Mouse (Mus musculus): ENCODE results near the gene Igflr1. TPM values are rescaled to one million over a fixed set of nuclear protein-coding genes. Genes with fewer than 3 reads are reported as not detected.

The Igflr1 gene
- total RNA-seq, 2 experiments from 2014 or later: 0.82 to 1.4 TPM

DNA sequence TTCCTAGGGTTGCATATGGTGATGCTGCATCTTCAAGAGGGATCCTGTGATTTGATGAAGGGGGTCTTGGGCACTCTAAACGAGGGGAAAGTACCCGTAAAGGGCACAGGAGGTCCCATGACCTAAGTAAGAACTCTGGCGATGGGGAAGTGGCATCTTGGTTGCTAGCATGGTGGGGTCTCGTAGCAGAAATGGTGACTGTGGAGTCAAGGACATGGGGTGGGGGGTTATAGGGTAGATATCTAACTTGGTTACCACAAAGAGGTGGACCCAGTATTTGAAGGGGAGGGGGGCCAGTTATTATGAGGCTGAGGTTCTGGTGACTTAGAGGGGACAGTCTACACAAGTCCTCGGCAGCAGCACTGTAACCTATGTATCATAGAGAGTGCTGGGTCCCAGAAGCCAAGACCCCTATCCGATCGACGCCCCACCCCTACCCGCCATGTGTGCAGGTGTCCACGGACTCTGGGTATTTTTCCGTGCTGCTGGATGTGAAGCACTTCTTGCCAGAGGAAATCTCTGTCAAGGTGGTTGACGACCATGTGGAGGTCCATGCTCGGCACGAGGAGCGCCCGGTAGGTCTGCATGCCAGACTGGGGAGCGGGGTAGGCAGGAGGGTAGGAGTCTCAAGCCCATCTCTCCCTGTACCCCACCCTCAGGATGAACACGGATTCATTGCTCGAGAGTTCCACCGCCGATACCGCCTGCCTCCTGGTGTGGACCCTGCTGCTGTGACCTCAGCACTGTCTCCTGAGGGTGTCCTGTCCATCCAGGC, 11.2 kb upstream of the Igflr1 start:
- no peak for DNase-seq (ENCODE audit: low spot score)

DNA sequence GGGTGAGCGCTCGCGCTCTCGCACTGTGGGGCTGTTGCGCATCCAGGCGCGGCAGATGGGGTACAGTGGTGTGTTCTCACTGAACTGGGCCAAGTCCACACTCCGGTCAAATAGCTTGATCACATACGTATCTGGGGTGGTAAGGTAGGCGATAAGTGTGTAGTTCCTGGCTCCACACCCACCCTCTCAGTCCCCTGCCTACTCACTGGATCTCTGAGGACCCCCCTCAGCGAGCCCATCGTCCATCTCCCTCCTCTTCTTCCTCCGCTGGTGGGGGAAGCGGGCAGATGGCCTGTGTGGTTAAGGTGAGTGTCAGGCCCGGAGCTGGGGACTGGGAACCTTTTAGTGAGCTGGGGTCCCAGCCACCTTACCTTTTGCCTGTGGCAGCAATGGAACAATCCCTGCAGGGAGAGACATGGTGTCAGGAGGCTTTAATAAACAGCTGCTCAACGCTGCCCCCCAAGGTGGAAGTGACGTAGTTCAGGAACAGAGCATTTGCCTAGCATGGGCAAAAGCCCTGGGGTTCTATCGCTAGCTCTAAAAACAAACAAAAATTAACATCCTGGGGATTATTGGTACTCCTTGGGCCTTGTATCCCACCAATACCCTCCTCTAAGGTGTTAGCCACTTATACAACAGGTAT, 8.2 kb upstream of the Igflr1 start:
- DNase-seq (ENCODE audit: low spot score): no peak

DNA sequence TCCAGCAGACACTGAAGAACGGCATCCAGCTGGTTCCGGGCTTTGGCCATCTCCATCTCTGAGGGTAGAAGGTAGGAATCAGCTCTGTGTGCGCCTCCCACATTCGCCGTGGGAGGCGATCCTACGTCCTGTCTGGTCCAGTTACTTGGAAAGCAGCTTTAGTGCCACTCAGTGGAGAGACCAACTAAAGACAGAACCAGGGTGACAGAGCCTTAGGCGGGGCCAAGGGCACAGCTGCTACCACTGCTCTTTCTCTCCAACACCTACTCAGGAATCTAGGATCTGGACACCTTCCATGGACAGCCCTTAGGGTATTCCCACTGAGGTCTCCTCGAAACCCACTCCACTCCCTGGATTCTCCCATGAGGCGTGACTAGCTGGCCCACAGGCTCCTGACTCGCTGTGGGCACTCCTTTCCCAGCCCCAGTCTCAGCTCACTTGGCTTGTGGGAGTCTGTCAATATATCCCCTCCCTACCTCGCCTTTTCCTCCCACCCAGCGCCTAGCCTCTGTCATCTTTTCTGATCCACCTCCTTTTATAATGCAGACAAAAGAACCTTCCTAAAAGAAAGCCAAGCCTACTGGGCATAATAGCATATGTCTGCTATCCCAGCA, 7.2 kb upstream of the Igflr1 start:
- no peak for DNase-seq (ENCODE audit: low spot score)

DNA sequence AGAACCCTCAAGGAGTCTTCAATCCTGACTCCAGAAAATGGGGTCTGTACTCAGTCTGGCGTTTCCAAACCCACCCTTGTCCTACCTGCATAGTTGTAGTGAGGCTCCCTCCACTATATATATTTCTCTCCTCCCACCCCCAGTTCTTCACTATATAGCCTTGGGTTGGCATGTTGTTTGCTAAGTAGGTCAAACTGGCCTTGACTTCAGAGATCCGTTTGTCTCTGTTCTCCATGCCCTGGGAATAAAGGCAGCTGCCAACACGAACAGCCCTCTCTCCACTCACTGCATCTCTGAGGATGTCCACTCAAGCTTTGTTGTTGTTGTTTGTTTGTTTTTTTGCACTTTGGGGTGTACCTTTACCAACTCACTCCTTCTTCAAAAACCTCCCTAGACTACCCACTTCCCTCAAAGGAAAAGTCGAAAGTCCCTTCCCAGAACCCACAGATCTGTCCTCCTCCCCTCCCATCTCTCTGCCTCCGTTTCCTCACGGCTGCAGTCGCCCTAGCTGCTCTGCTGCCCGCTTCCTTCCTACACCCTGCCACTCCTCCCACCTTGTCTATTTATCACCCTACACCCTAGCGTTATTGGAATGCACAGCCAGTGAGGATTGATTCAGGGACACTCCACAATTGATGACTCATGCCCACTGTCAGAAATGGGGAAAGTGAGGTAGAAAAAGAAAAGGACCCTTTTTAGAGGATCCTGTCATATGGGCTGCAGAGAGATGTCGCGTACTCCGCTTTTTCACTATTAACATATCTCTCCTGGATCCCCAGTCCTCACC, 6.4 kb upstream of the Igflr1 start:
- no peak for DNase-seq (ENCODE audit: low spot score)

DNA sequence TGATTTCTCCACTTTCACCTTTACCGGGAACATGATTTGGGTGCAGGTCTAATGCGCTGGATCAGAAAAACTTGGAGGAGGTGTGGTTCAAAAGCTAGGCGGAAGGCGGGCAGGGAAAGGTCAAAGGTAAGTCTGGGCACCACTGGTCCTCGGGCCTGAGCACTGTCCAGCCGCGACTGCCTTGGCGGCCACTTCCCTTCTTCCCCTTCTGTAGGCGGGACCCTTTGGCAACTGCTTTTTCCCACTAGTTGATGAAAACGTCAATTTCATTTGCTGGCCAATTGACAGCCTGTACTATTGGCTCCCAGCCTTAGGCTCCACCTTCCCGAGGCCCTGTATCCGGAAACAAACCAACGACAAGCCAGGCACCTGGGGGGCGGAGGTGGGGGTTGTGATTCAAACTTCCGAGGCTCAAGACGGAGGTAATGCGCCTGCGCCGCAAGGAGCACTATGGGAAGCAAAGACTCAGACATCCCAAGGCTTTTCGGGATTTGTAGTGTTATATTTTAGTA, 5.7 kb upstream of the Igflr1 start, which contains the start of gene Lin37:
Gene Lin37, minus strand, starts transcription at position 396 of the 512 bp plus-strand sequence.
- DNase-seq (ENCODE audit: low spot score): peak; percentile 98

DNA sequence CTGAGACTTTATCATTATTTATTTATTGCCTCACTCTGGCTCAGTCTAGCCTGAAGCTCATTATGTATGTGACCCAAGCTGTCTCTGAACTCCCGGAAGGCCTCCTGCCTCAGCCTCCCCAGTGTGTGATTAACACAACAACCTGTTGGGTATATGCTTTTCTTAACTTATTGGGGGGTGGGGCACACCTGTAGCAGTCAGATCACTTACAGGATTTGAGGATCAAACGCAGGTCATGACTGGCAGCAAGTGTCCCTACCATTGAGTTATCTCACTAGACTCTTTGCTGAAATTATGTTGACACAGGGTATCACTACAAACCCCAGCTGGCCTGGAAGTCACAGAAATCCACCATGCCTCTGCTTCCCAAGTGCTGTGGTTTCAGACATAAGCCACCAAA, 4.9 kb upstream of the Igflr1 start:
- DNase-seq (ENCODE audit: low spot score): no peak

DNA sequence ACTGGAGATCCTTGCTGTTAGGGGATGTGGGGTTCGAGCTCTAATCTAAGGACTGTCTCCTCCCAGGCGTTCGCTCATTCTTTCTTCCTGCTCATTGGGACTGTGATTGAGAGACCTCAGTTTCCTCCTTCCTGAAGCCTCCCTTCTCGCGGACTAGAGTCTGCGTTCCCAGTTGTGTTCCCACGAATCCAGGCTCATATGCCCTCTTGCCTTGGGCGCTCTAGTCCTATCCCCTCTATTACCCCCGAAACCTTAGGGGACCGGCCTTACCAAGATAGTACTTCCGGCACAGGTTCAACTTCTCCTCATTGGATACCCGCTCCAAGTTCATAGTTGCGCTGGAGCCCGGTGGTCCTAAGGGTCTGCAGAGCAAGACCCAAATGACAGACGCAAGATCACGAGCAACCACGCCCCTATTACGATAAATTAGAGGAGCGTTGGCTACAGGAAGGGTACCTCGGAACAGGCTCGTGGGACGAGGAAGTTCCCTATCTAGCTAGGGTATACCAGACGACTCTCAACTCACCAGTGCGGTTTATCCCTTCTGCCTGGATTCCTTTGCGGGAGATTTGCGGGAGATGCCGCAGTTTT, 2.6 kb upstream of the Igflr1 start:
- no peak for DNase-seq (ENCODE audit: low spot score)

DNA sequence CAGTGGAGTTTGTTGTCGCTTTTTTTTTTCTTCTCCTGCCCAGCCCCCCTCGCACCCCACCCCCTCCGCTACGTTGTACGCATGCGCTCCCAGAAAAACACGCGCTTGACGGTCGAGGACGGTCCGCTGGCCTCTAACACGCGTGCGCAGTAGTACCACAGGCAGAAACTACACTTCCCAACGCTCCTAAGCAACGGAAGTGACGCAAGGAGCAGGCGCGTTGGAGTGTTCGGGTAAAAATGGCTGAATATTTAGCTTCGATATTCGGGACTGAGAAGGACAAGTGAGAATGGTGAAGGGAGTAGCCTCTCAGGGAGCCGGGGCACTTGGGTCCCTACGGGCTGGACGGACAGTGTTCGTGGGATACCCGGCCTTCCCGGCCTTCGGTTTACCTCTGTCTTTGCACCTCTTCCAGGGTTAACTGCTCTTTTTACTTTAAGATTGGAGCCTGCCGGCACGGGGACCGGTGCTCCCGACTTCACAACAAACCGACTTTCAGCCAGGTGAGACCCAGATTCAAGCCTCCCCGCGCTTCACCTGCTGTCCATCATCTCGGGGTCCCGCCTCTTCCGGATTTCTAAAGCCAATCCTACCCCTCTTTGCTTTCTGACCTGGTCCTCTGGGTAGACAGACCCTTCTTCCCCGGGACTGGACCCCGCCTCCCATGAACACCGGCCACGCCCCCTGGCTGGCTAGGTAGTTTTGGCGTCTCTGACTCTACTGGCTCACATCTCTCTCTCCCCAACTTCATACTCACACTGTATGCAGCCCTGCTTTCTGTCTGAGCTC, 1.9 kb upstream of the Igflr1 start, which contains the start of the genes U2af1l4, Gm49396 and Psenen:
Gene U2af1l4, plus strand, starts transcription at position 185 of the 789 bp plus-strand sequence.
Gene Gm49396, plus strand, starts transcription at position 228 of the 789 bp plus-strand sequence.
Gene Psenen, minus strand, starts transcription at position 511 of the 789 bp plus-strand sequence.
- peak; percentile 97 for DNase-seq (ENCODE audit: low spot score)

DNA sequence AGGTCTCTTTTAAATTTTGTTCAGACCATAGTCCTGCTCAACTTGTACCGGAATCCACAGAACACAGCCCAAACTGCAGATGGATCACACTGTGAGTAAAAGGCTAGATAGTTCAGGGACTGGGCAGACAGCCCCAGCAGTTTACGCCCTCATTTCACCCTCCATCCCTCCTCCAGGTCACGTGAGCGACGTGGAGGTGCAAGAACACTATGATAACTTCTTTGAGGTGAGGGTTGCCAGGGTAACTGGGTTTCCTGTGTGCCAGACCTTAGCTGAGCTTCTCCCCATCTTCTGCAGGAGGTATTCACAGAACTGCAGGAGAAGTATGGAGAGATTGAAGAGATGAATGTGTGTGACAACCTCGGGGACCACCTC, 1.3 kb upstream of the Igflr1 start:
- DNase-seq (ENCODE audit: low spot score): no peak

DNA sequence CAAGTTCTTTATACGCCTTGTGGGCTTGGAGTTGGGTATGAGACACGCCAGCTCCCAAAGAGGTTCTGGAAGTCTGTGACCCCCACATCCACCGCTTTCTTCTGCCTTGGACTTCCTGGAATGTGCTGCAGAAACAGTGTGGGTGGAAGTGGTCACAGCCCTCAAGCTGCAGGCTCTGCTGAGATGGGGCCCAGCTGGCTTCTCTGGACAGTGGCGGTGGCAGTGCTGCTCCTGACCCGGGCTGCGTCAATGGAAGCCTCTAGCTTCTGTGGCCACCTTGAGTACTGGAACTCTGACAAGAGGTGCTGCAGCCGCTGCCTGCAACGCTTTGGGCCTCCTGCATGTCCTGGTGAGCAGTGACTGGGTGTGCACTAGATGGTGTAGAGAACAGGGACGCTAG, 806 bp downstream of the Igflr1 start:
- DNase-seq (ENCODE audit: low spot score): no peak

DNA sequence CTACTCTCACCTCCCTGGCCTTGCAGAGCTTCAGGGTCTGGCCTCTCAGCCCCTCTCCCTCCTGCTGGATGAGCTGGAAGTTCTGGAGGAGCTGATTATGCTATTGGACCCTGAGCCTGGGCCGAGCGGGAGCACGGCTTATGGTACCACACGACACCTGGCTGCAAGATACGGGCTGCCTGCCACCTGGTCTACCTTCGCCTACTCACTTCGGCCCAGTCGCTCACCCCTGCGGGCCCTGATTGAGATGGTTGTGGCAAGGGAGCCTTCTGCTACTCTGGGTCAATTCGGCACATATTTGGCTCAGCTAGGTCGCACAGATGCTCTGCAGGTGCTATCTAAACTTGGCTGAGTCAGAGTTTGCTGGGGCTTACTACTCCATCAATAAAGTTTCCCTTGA, 2.3 kb downstream of the Igflr1 start:
- no peak for DNase-seq (ENCODE audit: low spot score)

DNA sequence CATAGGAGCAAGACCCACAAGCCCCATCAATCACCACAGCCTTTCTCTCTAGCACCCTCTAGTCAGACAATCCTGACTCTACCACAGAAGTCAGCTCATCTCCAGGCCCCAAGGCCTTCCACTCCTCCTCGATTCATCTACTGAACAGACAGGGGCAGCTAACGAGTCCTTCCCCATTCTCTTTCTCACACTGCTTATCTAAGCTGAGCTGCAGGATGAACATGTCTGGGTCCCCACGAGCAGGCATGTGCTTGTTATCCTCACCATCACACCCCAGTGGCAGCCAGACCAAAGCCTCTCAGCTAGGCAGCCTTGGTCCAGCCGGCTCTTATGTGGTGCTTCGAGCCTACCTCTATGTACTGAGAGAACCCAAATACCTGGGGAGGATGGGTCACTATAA, 7.2 kb downstream of the Igflr1 start:
- no peak for DNase-seq (ENCODE audit: low spot score)

DNA sequence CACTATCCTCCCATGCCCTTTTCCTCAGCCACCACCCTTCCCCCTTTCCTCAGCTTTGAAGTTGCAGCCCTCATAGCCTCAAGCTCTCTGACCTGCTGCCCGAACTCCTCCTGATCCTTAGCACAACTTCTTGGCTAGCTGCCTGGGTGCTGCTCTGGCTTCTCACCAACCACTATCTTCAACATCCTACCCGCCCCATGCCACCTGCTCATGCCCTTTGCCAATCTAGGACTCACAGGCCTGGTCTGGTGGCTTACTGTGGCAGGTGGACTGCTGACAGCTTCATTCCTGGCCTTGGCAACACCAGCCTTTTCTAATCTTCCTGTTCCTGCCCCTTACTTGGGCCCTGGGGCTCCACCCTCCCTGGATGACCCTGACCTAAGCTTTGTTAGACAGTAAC, 7.7 kb downstream of the Igflr1 start:
- peak; percentile 91 for DNase-seq (ENCODE audit: low spot score)

DNA sequence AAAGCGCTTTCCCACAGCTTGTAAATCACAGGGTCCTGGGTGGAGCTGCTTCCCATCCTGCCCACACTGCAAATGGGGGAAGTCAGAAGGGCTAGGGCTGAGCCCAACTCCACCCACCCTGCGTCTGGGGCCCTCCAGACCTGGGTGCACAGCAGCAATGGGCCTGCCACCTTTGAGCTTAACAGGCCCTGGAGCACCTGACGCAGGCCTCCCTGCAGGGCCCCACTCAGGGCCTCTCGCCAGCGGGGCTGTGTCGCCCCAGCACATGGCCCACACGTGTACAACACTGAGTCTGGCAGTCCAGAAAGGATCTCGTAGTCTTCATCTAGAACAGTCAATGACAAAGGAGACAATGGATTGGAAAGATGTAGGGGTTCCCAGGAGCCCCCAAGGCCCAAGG, 14.7 kb downstream of the Igflr1 start:
- DNase-seq (ENCODE audit: low spot score): no peak

DNA sequence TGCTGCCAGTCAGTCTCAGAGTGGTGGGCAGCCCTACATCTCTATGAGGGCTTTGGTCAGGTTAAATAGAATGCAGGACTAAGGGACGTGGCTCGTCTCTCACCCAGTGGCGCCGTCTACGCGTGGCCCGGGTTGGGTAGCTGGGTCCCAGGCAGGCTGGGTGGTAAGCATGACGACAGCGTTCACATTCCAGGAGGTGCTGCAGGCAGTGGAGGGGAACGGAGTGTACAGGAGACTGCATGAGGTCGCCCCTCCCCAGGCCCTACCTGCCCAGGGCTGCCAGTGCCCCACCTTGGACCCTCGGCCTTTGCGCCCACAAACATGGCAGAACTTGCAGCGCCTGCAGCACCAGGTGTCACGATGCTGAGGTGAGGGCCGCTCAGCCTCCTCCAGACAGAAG, 16.3 kb downstream of the Igflr1 start:
- DNase-seq (ENCODE audit: low spot score): no peak

DNA sequence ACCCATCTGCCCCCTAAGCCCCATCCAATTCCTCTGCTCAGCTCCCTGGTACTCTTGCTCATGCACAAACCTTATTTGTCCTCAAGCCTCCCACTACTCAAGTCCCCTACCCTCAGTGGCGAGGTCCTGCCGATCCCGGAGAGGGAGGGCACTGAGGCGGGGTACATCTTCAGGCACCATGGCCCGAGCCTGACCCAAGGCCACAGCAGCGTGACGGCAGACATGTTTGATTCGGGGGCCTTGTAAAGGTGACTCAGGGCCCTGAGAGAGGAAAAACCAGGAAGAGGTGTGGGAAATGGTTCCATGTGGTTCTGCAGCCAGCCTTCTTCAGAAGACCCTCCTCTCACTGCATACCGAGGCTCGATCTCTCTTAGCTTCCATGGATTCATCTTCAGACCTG, 19.1 kb downstream of the Igflr1 start:
- DNase-seq (ENCODE audit: low spot score): no peak

DNA sequence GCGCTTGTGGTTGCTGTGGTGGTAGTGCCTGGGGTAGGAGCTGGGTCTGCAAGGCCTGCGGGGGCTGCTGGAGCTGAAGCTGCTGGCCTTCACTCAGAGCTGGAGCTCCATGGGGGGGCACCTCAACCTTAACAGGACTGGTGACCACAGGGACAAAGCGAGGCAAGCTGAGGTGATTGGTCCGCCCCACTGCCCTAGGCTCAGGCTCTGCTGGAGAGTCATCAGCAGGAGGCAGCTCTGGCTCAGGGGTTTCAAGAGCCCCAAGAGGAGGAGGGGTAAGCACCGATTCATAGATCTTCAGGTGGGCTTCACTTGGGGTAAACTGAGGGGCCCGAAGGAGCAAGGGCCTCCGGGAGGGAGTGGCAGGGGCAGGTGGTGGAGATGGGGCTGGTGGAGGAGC, 19.9 kb downstream of the Igflr1 start:
- DNase-seq (ENCODE audit: low spot score): no peak

DNA sequence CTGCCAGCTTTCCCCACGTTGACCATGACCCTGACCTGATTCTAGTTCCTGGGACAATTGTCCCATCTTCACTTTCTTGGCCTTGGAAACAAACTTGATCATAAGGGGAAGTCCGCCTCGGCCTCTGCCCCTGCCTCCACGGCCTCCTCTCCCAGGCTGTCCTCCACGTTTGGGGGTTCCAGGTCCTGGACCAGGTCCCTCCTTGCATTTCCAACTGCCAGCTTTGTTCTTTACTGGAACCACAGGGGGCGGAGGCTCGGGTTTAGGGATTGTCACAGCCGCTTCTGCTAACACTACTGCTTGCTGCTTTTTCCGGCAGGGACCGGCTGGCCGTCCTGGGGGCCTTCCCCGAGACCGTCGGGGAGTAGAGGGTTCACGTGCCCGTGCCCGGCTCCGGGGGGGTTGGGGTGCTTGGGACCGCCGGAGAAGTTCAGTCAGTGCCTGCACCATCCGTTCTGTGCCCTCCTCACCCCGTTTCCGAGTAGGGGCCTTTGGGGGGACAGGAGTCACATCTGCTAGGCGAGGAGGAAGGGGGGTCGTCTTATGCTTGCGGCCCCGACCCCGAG, 21.3 kb downstream of the Igflr1 start:
- DNase-seq (ENCODE audit: low spot score): no peak

DNA sequence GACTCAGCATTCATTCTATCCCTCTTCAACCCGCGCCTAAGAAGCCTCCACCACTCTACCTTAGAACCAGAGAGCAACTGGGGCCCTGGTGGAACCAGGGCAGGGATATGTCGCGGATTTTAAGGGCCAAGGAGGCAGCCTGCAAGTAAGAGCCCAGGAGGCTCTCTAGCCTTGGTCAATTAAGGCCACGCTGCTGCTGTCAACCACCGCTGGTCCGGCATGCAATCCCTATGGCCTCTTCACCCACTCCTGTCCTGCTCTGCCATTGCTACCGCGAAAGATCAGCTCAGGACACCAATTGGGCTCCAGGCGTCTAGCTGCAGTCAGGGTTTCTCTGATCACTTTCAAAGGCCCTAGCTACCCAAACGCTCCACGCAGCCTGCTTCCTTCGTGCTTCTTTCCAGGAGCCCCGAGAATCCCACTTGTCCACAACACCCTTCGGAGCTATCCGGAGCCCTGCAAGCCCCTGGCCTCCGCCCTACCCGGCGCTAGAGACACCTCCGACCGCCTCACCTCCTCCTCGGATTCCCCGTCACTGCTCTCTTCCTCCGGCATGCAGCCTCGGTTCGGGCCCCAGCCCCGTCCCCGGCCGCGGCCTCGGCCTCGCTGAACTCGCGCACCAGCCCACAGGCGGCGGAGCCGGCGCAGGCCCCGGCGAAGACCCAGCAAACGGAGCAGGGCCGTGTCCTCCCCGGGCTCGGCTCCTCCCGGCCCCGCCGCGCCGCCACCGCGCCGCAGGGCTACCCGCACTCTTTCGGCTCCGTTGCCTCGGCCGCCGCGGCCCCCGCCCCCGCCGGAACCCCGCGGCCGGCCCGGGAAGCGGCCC, 22.8 kb downstream of the Igflr1 start:
- DNase-seq (ENCODE audit: low spot score): peak; percentile 40

All from gastrocnemius, adult 18-20 months (tissue).